Mouse (Mus musculus) E14TG2a.4 (cell line): Measurements from ENCODE around the gene Arhgef40.

Experiments
- CTCF ChIP-seq: conservative IDR thresholded peaks from 2 replicates; pipeline ENCODE4 v1.5.1; 2014; ENCODE audit warnings: low read length
- NANOG ChIP-seq: IDR thresholded peaks from 2 replicates; pipeline ENCODE4 v1.6.1; 2014; ENCODE audit warnings: borderline replicate concordance, low read length, mixed read lengths

GRCm38 (mm10) chr14:51943336-51943735 lies 41.2 kb upstream of the Arhgef40 start:
- TF ChIP-seq CTCF (no peak), NANOG (no peak)
